Mouse (Mus musculus) adrenal gland, adult 18-20 months (tissue): ENCODE data around the gene Iqcj. TPM values are rescaled to one million over a fixed set of nuclear protein-coding genes. Genes with fewer than 3 reads are reported as not detected.

Experiments
- DNase-seq, 2 experiments: peaks; one replicate each; pipeline ENCODE4 v3.0.0; 2021 to 2022; ENCODE audit warnings: low spot score in 2 of 2
- long read RNA-seq, 2 experiments: library from polyadenylated mRNA; stranded (forward); transcript quantifications; one replicate each; pipeline ENCODE4 v2.0.0; 2021
- total RNA-seq, 2 experiments: library from RNA; stranded (reverse); gene quantifications; 1 replicate in 1 of 2; 2 replicates in 1 of 2; pipeline ENCODE4 v1.2.3; 2021

Gene Iqcj
- not detected for total RNA-seq
- long read RNA-seq, experiment 1 = 0 reads
- long read RNA-seq, experiment 2 = 0 reads

GRCm38 (mm10) chr3:67892026-67892705 is at the start of gene Iqcj, which contains the start of gene Iqschfp:
Iqcj (plus strand) TSS chr3:67892220.
Iqschfp (plus strand) TSS chr3:67892232.
- no peak for DNase-seq

- no peak for DNase-seq
Measured at GRCm38 (mm10) chr3:67852397-67852796, 39.6 kb upstream of the Iqcj start.

GRCm38 (mm10) chr3:67861524-67861923 is 30.5 kb upstream of the Iqcj start:
- no peak for DNase-seq

DNA sequence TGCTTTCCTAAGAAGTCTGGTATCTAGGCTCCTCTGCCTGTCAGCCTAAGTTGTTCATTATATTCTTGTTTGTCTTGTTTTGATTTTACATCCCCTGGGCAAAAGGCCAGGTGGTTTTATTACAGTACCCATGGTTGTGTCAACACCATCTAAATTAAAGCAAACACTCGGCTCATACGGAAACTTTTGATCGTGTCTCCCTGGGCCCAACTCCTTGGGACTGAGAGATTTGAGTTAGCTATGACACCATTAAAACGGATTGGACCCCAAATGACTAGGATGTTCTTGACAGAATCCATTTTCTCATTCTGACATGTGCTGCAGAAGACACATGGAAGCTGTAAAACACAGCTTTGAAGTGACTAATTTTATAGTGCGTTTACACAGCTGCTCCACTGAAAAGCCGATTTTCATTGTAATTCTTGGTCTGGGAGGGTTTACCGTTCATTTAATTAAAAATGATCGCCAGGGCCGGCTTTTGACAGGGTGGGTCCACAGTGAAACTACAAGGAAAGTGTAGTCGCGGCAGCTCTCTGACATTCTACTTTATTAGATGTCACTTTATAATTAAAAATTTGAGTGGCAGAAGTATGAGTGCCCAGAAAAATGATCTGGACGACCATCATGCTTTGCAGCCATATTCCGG is 24.5 kb upstream of the Iqcj start:
- no peak for DNase-seq

- no peak for DNase-seq
Measured at GRCm38 (mm10) chr3:67869424-67869823, 22.6 kb upstream of the Iqcj start.

- DNase-seq = no peak
Measured at GRCm38 (mm10) chr3:67877253-67877652, 14.8 kb upstream of the Iqcj start.

DNA sequence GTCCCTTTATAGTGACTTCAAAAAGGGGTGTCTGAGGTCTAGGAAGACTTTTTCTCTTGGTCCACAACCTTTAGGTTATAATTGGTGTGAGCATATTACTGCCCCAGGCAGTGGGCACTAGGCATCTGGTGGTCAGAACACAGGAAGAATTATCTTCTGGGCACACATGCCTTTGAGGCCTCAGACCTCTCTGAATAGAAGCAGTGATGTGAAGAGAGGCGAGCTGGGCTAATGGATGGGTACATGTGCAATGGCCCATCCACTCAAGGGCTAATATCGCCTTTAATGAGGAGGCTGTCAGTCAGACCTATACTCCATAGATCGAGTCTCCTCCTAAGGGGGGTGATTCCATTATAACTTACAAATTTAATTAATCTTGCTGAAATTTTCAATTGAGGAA is 7.7 kb upstream of the Iqcj start:
- no peak for DNase-seq

DNA sequence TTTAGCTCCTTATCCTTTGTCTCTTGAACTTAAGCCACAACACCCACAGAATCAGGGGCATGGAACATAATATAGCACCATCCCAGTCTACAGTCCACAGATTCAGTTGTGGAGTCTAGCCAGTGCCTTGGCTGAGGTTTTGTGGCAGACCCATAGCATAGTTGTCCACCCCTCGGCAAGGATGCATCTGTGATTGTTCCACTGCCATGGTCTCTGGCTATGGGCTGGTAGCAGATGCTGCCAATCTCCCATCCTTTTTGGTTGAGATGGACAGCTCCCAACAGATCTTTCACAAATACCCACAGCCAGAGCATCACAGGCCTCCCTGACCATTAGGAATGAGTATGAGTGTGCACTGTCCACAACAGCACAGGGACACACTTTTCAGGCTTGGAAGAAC is 5.8 kb upstream of the Iqcj start:
- DNase-seq = no peak

GRCm38 (mm10) chr3:67887251-67887650 is 4.8 kb upstream of the Iqcj start:
- DNase-seq = no peak

- DNase-seq = no peak
Measured at GRCm38 (mm10) chr3:67892768-67893167, 748 bp downstream of the Iqcj start.

DNA sequence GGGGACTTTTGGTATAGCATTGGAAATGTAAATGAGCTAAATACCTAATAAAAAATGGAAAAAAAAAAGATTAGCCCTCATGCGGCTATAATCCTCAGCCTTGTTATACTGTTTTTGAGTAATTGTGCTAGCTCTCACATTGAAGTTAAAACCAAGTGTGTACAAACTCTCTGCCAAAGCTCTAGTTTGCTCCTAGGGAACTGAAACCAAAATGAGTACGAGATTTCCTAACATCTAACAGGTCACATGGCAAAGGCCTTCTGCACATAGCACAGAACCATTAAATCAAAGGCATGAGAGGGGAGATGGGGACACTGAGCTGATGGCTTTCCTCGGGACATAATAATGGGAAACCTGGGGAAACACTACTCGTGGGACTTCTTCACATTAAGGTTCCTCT is 10.5 kb downstream of the Iqcj start:
- no peak for DNase-seq

- DNase-seq = no peak
Measured at GRCm38 (mm10) chr3:67908586-67908985, 16.6 kb downstream of the Iqcj start.

DNA sequence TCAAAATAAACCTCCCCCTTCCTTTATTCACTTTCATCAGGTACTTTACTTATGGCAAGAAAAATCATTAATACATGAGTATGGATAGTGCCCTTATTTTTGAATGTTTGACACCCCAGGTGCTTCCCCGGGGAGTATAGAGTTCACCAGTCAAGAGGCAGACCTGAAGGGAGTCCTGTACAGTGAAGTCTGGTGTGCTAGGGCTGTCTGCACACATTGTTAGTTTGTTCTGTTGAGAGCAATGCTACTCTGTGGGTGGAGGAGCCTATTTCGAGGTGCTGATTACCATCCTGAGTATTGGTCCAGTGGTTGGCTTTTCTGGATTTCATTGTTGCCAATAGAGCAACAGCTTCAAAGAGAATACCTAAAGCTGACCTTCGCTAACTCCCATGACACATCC is 26.1 kb downstream of the Iqcj start:
- DNase-seq = no peak

GRCm38 (mm10) chr3:67918634-67919259 is 26.7 kb downstream of the Iqcj start:
- no peak for DNase-seq

DNA sequence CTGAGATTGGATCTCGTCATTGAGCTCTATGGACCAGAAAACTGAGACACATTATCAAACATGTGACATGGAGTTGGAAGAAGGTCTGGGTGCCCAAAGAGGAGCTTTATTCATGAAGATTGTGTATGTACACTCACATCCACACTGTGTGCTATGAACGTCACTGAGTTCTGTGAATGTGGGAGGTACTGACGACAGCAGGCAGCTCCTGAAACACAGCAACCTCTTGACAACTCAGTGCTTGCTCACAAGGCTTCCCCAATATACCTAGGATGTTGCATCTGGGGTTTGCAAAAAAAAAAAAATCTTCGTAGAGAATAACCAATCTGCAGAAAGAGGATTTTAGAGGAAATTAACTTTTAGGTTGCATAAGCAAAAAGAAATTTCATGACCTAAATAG is 31.1 kb downstream of the Iqcj start:
- DNase-seq = no peak

DNA sequence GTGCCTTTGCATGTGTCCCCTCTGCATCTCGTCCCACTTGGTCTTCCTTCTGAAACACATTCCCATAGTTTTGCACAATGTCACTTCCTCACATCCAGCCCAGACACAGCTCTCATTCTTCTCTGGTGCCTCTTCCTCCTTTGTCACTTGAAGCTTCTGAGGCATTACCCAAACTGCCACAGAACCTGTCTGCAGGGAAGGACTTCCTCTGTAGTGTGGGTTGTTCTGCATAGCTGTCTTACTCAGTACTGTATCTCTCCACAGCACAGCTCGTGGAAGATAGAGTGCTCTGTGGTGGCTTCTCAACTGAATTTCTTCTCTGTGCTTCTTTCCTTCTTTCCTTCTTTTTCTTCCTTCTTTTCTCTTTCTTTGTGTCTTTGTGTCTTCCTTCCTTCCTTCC is 33.4 kb downstream of the Iqcj start:
- no peak for DNase-seq

- no peak for DNase-seq
Measured at GRCm38 (mm10) chr3:67930424-67931133, 38.6 kb downstream of the Iqcj start.

DNA sequence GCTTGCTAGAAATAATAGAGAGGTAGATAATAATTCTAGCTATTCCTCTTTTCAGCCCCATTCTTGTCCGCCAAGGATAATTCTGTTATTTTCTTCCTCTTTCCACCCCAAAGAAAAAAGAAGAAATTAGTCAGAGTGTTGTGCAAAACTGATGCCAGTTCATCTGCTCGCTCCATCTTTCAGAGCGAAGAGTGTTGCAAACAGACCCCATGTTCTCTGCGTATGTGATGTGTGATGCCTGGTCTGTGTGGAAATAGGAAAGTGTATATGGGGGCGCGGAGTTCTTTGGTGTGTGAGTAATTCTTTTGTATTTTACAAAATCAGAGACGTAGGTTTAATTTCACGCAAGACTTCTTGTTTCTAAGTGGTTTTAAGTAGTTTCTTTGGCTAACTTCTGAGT is 39.2 kb downstream of the Iqcj start:
- DNase-seq = no peak

- no peak for DNase-seq
Measured at GRCm38 (mm10) chr3:67931914-67932313, 39.9 kb downstream of the Iqcj start.

DNA sequence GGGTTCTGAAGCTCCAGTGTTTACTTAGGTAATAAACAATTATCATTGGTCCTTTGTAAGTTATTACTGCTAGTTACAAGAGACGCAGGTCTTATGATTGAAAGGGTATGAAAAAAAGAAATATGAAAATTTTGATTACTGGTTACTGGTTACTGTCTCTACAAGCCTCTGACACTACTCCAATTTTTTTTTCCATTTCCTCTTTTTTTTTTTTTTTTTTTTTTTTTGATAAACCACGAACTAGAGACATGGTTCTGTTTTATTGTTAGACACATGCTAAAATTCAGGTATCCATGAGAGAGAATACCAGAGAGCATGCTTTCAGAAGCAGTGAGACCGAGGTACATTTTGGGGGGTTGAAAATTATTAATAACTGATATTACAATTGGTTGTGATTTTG is 43.8 kb downstream of the Iqcj start:
- DNase-seq = no peak

DNA sequence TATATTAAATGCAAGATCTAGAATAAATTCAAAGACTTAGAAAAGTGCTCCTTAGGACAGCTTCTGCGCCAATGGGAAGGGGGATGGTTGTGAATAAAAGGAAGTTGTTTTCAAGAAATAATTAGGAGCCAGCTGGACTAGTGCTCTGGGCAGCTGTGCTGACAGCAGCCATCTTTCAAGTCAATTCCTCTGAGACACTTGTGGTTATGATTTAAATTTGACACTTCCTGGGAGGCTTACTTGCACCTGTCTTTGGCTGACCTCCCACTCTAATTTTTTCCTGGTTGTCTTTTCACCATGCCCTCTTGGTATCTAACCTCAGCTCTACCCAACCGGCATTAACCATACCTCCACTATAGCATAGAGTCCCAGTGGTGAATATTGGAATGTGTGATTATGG is 55.0 kb downstream of the Iqcj start:
- DNase-seq = no peak

GRCm38 (mm10) chr3:67952517-67952940 is 60.5 kb downstream of the Iqcj start:
- no peak for DNase-seq
